Mouse (Mus musculus) limb, embryonic 12.5 days (tissue): Measurements from ENCODE around the gene Prkag2. TPM values are rescaled to one million over a fixed set of nuclear protein-coding genes. Genes with fewer than 3 reads are reported as not detected.
A peak's percentile ranks its signal among the peaks of the same experiment; 100 is the strongest.

Experiments
- ATAC-seq: fragments of 200-750 bp; cut with Nextera tagmentation; 2 replicates; pipeline ENCODE4 v1.8.0; 2017; ENCODE audit warnings: low read depth, moderate TSS enrichment; ENCODE audit not compliant: insufficient number of reproducible peaks, insufficient read depth, low FRiP score, low TSS enrichment
- H3K27ac ChIP-seq: fragments of 300-500 bp; sonication (generic); 2 replicates; pipeline ENCODE4 v1.5.1; 2016; ENCODE audit warnings: mild to moderate bottlenecking, moderate library complexity
- H3K27me3 ChIP-seq: fragments of 300-500 bp; sonication (generic); 2 replicates; pipeline ENCODE4 v1.6.1; 2016; ENCODE audit warnings: mild to moderate bottlenecking, moderate library complexity
- H3K36me3 ChIP-seq: fragments of 300-500 bp; sonication (generic); 2 replicates; pipeline ENCODE4 v1.6.1; 2016; ENCODE audit warnings: mild to moderate bottlenecking, moderate library complexity
- H3K4me1 ChIP-seq: fragments of 300-500 bp; sonication (generic); replicated peaks from 2 replicates; pipeline ENCODE4 v1.6.1; 2016
- H3K4me2 ChIP-seq: fragments of 300-500 bp; sonication (generic); 2 replicates; pipeline ENCODE4 v1.6.1; 2016; ENCODE audit warnings: mild to moderate bottlenecking, moderate library complexity
- H3K4me3 ChIP-seq: fragments of 300-500 bp; sonication (generic); replicated peaks from 2 replicates; pipeline ENCODE4 v1.5.1; 2016; ENCODE audit warnings: mild to moderate bottlenecking
- H3K9ac ChIP-seq: fragments of 300-500 bp; sonication (generic); replicated peaks from 2 replicates; pipeline ENCODE4 v1.6.1; 2016; ENCODE audit warnings: mild to moderate bottlenecking, moderate library complexity
- H3K9me3 ChIP-seq: fragments of 300-500 bp; sonication (generic); 2 replicates; pipeline ENCODE4 v1.6.1; 2016; ENCODE audit warnings: mild to moderate bottlenecking, moderate library complexity
- WGBS: fragments of 180-500 bp; shearing (Covaris S2); methylation state at CpG from one replicate; pipeline ENCODE4 v1.1.7; 2016; 5-methylcytosine and 5-hydroxymethylcytosine counted together
- polyA plus RNA-seq: library from polyadenylated mRNA; unstranded; fragments of >200 nt; fragmentation: Nextera tagmentation; extraction: Ambion mirVana; gene quantifications from 2 replicates; pipeline ENCODE4 v1.2.1, GENCODE M21; 2016

The Prkag2 gene
- polyA plus RNA-seq, 1 experiment from 2014 or later, result 24.1 TPM

DNA sequence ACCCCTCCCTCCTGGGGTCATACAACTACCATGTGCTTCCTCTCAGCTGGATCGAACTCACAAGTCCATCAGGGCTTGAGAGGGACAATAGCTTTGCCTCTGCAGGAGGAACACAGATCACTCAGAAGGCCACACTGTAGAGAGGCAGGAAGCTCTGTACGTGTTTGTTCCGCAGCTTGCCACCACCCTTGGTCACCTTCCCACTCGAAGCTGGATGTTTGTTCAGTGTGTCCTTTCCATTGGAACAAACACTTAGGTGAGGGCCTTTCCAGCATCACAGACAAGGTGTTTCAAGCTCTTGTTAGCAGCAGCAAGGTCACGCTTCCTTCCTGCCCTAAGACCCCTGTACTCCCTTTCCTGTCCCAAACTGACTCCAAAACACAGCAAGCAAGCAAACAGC, 30.6 kb downstream of the Prkag2 start:
- H3K4me1 ChIP-seq, result no peaks in the 10 kb centered on the region
- no peaks in the 10 kb centered on the region for H3K9me3 ChIP-seq
- H3K9ac ChIP-seq, result no peak overlapping the region
- H3K4me2 ChIP-seq, result no peak overlapping the region
- H3K27me3 ChIP-seq, result no peaks in the 10 kb centered on the region
- ATAC-seq, result no peak
- no peak overlapping the region for H3K27ac ChIP-seq
- H3K4me3 ChIP-seq, result no peak overlapping the region
- H3K36me3 ChIP-seq, result no peaks in the 10 kb centered on the region
- WGBS, result 83% methylated on average over 5 of the region's 5 CpGs

DNA sequence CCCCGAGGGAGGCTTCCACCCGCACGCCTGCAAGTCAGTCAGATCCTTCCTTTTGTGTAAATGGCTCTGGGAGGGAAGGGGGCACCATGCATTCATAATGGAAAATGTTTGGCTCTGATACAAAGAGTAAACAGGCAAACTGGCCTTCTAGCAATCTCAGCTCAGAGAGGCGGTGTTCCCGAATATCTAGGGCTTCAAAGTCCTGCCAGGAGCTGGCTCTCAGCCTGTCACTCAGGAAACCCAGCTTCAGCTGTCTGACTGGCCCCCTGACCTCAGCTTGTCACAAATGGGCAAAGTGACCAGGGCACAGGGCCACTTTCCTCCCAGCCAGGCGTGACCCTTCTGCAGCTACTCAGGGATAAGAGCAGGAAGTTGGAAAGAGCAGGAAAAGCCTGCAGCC, 33.3 kb downstream of the Prkag2 start:
- Histone ChIP-seq H3K27me3 (no peaks in the 10 kb centered on the region), H3K9me3 (no peaks in the 10 kb centered on the region), H3K9ac (no peak overlapping the region), H3K4me2 (no peak overlapping the region), H3K4me3 (no peak overlapping the region), H3K27ac (no peak overlapping the region), H3K36me3 (no peaks in the 10 kb centered on the region), H3K4me1 (peaks cover 5% of the 10 kb centered on the region)
- WGBS, result 74% methylated on average over 6 of the region's 6 CpGs
- ATAC-seq, result no peak

DNA sequence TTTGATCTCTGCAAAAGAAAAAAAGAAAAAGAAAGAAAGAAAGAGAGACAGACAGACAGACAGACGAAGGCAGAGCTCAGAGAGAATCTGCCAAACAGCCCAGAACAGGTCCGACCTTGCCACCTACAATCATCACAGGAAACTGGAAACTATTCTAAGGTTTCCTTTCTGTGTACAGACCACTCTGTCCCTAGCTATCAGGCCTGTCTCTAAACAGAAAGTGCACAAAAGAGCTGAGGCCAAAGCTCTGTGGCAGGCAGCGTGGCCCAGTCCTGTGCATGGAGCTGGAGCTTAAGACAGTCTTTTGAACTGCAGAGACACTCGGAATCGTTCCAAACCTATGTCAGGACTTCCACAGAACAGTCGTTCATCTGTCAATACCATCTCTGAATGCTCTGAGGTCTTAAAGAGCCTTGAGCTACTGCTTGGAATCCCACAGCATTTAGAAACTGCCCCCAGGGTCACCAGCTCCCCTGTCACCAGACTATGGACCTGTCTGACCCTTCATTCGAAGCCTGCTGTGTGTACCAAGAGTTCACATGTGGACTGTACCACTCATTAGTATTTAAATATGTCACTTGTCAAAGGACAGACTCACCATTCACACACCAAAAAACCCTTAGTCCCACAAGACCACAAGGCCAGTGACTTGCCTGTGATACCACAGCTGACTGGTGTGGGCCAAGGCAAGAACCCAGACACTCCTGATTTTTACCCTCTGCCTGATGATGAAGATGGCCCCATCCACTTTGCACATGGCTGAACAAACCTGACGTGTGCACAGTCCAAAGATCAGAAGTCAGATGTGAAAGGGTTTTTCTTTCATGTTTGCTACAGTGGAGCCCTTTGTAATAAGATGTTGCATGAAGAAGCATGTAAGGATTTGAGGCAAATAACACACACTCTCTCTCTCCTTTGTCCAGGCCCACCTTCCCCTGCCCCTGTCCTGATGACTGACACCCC, 35.9 kb downstream of the Prkag2 start:
- no peak for ATAC-seq
- 76% methylated on average over 8 of the region's 8 CpGs for WGBS
- H3K36me3 ChIP-seq, result no peaks in the 10 kb centered on the region
- no peak overlapping the region for H3K27ac ChIP-seq
- no peaks in the 10 kb centered on the region for H3K9me3 ChIP-seq
- H3K4me2 ChIP-seq, result no peak overlapping the region
- H3K4me1 ChIP-seq, result peaks cover 11% of the 10 kb centered on the region
- no peak overlapping the region for H3K4me3 ChIP-seq
- H3K9ac ChIP-seq, result no peak overlapping the region
- peaks cover 16% of the 10 kb centered on the region; the same call in 1 of the 2 replicates for H3K27me3 ChIP-seq

DNA sequence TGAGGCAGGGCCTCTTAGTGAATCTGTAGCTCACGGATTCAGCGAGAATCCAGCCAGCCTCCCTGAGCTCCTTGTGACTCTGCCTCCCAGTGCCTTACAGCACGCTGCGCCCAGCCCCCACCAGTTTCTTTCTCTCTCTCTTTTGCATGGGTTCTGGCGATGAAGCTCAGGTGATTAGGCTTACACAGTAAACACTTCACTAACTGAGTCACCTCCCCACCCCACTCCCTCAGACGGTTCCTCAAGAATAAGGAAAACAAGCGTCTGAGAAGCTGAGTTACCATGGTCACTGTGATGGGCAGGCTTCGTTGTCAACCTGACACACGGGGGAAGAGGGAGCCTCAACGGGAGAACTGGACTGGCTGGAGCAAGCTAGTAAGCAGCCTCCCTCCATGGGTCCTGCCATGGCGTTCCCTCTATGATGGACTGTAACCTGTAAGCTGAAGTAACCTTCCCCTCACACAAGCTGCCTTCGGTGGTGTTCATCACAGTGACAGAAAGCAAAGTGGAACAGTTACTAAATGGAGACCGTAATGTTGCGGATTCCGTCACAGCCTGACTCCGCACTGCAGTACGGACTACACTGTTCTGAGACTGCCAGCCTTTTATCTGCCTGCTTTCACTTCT, 37.8 kb downstream of the Prkag2 start:
- H3K4me1 ChIP-seq, result peaks cover 25% of the 10 kb centered on the region
- no peaks in the 10 kb centered on the region for H3K9me3 ChIP-seq
- no peak overlapping the region for H3K4me3 ChIP-seq
- H3K4me2 ChIP-seq, result no peak overlapping the region
- no peaks in the 10 kb centered on the region for H3K36me3 ChIP-seq
- H3K27ac ChIP-seq, result no peak overlapping the region
- no peak overlapping the region for H3K9ac ChIP-seq
- ATAC-seq, result no peak
- WGBS, result 52% methylated on average over 17 of the region's 17 CpGs
- peaks cover 33% of the 10 kb centered on the region for H3K27me3 ChIP-seq

DNA sequence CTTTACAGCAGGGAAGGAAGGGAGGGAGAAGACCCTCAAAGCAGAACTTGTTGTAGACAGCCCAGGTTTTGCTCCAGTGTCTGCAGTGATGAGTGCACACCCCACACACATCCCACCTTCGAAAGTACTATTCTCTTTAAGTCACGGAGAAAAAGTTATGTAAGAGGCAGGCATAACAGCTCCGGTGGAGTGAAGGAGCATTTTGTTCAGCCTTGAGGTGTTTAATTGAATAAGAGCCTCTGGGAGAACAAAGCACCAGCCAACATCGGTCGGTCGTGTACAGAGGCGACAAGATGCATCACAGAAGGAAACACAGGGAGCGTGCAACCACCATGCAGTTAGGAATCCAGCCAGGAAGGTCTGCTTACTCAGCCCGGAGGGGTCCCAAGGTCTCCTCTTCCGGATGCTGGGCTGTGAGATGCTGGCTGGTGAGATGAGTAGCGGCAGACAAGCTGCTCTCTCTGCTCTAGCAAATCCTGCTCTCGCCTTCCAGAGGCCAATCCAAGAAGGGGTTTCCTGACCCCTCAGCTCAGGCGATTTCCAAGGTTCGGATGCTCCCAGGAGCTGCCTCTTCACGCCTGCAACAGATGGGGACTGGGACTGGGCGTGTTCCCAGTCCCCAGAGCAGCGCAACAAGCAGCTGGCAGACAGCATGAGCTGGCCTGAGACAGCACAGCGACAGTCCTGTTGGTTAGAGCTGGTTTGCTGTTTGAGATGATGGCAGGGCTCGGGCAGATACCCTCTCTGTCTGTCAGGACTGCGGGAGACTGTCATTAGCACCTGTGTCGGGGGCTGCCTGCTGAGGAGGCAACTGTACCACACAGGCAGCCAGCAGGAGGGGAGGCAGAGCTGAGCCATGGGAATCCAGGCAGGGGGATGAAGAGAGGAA, 41.3 kb downstream of the Prkag2 start:
- Histone ChIP-seq H3K36me3 (no peaks in the 10 kb centered on the region), H3K9me3 (no peaks in the 10 kb centered on the region), H3K4me1 (peaks cover 32% of the 10 kb centered on the region), H3K4me3 (no peak overlapping the region), H3K4me2 (peak overlapping the region; percentile 29), H3K27me3 (peaks cover 33% of the 10 kb centered on the region), H3K9ac (no peak overlapping the region), H3K27ac (no peak overlapping the region)
- ATAC-seq, result no peak
- 25% methylated on average over 21 of the region's 21 CpGs for WGBS

DNA sequence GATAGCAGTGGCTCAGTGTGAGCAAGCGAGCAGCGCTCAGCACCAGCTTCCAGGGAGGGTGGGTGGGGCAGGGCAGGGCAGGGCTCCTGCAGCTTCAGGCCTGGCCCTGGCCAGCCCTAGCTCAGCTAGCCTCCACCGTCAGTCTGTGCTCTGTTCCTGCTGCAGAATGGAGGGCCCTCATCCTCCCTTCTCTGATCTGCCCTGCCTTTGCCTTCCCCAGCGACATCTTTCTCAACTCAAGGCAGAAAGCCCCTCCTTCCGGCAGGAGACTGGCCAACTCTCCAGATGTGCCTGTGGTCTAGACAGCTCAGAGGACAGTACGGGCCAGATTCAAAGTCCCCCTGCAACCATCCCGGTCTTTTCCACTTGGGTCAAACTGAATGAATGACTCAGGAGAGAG, 42.0 kb downstream of the Prkag2 start:
- 45% methylated on average over 7 of the region's 7 CpGs for WGBS
- ATAC-seq, result 0 out of 2 replicates have a peak, but pooled peaks have one; percentile 14
- Histone ChIP-seq H3K27ac (no peak overlapping the region), H3K4me2 (no peak overlapping the region), H3K36me3 (no peaks in the 10 kb centered on the region), H3K9me3 (no peaks in the 10 kb centered on the region), H3K27me3 (peaks cover 33% of the 10 kb centered on the region), H3K4me1 (peaks cover 32% of the 10 kb centered on the region), H3K4me3 (no peak overlapping the region), H3K9ac (no peak overlapping the region)

DNA sequence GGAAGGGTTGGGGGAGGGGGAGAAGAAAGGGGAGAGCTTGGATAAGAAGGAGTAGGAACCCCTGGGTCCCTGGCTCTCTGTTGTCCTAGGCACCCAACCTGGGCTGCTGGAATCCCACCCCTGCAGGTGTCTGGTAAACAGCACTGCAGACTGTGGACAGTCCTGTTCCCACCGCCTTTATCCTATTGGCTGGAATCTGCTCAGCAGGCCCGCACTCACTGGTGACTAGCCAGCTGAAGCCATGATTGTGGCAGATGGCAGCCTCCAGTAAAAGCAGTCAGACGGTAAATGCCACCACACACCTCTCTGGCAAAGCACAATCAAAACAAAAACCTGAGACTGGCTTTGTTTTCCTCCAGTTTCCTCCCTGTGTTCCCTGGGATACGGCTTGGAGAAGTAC, 45.2 kb downstream of the Prkag2 start:
- no peak overlapping the region for H3K27ac ChIP-seq
- H3K4me3 ChIP-seq, result no peak overlapping the region
- H3K4me2 ChIP-seq, result no peak overlapping the region
- WGBS, result 44% methylated on average over 4 of the region's 4 CpGs
- no peak for ATAC-seq
- peaks cover 24% of the 10 kb centered on the region for H3K27me3 ChIP-seq
- no peaks in the 10 kb centered on the region for H3K9me3 ChIP-seq
- no peak overlapping the region for H3K9ac ChIP-seq
- no peaks in the 10 kb centered on the region for H3K36me3 ChIP-seq
- peaks cover 28% of the 10 kb centered on the region for H3K4me1 ChIP-seq

DNA sequence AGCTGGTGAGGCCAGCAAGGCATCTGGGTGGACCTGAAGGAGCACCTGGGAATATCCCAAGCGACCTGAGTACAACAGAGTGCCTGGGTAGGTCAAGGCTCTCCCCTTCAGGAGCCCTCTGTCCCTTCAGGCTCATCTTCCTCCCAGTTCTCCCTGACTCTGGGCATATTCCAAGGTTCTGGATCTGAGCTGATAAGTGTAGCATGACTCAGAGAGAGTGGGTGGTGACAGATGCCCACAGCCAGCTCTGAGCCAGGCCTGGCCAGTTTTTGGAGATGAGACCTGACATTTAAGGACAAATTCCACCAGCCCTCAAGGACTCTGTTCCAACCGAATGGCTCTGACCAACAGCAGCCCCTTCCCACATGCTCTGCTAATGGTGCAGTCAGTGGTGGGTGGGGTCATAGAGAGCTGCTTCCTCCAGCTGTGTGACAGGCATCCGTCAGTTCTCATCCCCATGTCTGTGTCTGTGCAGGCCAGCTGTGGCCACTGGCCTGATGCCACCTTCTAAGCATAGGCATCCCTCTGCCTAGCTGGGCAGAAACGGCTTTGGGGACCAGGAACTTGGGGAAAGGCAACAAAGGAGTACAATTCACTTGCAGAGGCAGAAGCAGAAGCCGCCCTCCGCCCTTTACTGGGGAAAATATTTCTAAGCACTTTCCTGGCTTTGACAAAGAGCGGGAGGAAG, 46.3 kb downstream of the Prkag2 start:
- H3K4me3 ChIP-seq, result no peak overlapping the region
- no peak overlapping the region for H3K4me2 ChIP-seq
- peaks cover 12% of the 10 kb centered on the region for H3K27me3 ChIP-seq
- no peak overlapping the region for H3K27ac ChIP-seq
- no peaks in the 10 kb centered on the region for H3K36me3 ChIP-seq
- H3K9me3 ChIP-seq, result no peaks in the 10 kb centered on the region
- WGBS, result 78% methylated on average over 7 of the region's 7 CpGs
- H3K4me1 ChIP-seq, result peaks cover 17% of the 10 kb centered on the region
- ATAC-seq, result no peak
- no peak overlapping the region for H3K9ac ChIP-seq

DNA sequence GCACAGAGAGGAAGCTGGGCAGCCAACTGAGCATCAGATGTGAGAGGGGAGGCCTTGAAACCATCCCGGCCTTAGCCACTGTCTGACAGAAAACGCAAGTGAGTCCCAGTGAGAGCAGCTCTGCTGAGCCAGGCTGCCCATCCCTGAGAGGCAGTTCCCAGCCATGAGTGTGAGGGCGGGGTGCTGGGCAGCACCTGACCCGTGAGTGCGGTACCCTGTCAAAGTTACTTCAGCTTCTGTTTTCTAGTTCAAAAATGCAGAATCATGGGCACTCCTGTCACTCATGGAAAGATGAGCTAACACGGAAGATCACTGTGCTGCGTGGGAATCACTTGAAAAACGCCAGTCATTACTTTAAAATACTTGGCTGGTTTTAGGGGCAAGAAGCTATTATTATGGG, 49.6 kb downstream of the Prkag2 start:
- no peak overlapping the region for H3K4me2 ChIP-seq
- 73% methylated on average over 8 of the region's 8 CpGs for WGBS
- no peak overlapping the region for H3K9ac ChIP-seq
- no peak overlapping the region for H3K27ac ChIP-seq
- H3K4me3 ChIP-seq, result no peak overlapping the region
- peaks cover 7% of the 10 kb centered on the region; the same call in 1 of the 2 replicates for H3K4me1 ChIP-seq
- no peak for ATAC-seq
- no peaks in the 10 kb centered on the region for H3K9me3 ChIP-seq
- no peaks in the 10 kb centered on the region for H3K36me3 ChIP-seq
- H3K27me3 ChIP-seq, result no peaks in the 10 kb centered on the region

DNA sequence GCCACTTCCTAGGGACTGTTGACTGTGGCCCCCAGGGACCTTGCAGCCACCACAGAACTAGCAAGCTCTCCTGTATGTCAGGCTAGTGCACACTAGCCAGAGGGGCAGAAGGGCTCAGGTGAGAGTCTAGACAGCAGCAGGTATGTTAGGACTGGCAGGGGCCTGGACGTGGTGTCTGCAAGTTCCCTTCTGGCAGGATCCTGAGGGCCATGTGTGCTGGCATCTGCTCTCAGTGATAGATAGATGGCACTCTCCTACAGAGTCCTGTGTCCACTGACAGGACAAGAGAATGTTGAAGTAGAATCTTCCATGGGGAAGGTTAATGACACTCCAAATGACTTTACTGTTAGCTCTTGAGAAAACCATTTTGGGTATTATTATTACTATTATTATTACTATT, 52.8 kb downstream of the Prkag2 start:
- Histone ChIP-seq H3K9ac (no peak overlapping the region), H3K36me3 (no peaks in the 10 kb centered on the region), H3K9me3 (no peaks in the 10 kb centered on the region), H3K4me2 (no peak overlapping the region), H3K4me1 (no peaks in the 10 kb centered on the region), H3K27me3 (no peaks in the 10 kb centered on the region), H3K27ac (no peak overlapping the region), H3K4me3 (no peak overlapping the region)
- ATAC-seq, result no peak
- WGBS, result 70% methylated on average over 1 of the region's 1 CpGs
